Mouse (Mus musculus) myocyte (in vitro differentiated cells): ENCODE data around the gene Ifna5. TPM values are rescaled to one million over a fixed set of nuclear protein-coding genes. Genes with fewer than 3 reads are reported as not detected.

Experiments used
- H3K27me3 ChIP-seq: one replicate; pipeline ENCODE4 v1.6.1; 2011; ENCODE audit not compliant: control insufficient read depth, insufficient read depth, insufficient read length
- H3K36me3 ChIP-seq: one replicate; pipeline ENCODE4 v1.6.1; 2011; ENCODE audit not compliant: control insufficient read depth, insufficient read depth
- H3K4me2 ChIP-seq: one replicate; pipeline ENCODE4 v1.6.1; 2011; ENCODE audit warnings: low read depth, control low read depth
- H3K4me3 ChIP-seq: one replicate; pipeline ENCODE4 v1.5.1; 2011; ENCODE audit warnings: mild to moderate bottlenecking, control low read depth, moderate library complexity
- H3K79me2 ChIP-seq: one replicate; pipeline ENCODE4 v1.6.1; 2011; ENCODE audit not compliant: control insufficient read depth, insufficient read depth
- H3ac ChIP-seq: one replicate; pipeline ENCODE4 v1.6.1; 2011; ENCODE audit not compliant: control insufficient read depth, insufficient read length
- CEBPB ChIP-seq: IDR thresholded peaks from 2 replicates; pipeline ENCODE4 v1.6.1; 2011; ENCODE audit warnings: mild to moderate bottlenecking, moderate library complexity; ENCODE audit not compliant: poor library complexity, insufficient read depth, severe bottlenecking
- E2F4 ChIP-seq: IDR thresholded peaks from one replicate; pipeline ENCODE4 v1.6.1; 2011; ENCODE audit warnings: mild to moderate bottlenecking, control low read depth, moderate library complexity; ENCODE audit not compliant: insufficient read depth
- MAX ChIP-seq: IDR thresholded peaks from one replicate; pipeline ENCODE4 v1.6.1; 2011; ENCODE audit warnings: low read depth, mild to moderate bottlenecking, control low read depth
- MYOD1 ChIP-seq, 3 experiments: IDR thresholded peaks; one replicate each; pipeline ENCODE4 v1.6.1; 2011; ENCODE audit warnings: control low read depth in 2 of 3, low read depth in 2 of 3, mild to moderate bottlenecking in 2 of 3, moderate library complexity in 1 of 3; ENCODE audit not compliant: insufficient read length in 2 of 3, control insufficient read depth in 1 of 3
- MYOG ChIP-seq, 3 experiments: IDR thresholded peaks; one replicate each; pipeline ENCODE4 v1.6.1; 2011; ENCODE audit warnings: control low read depth in 2 of 3, low read depth in 2 of 3, mild to moderate bottlenecking in 2 of 3; ENCODE audit not compliant: insufficient read length in 2 of 3, control insufficient read depth in 1 of 3, insufficient read depth in 1 of 3
- POLR2A ChIP-seq: IDR thresholded peaks from one replicate; pipeline ENCODE4 v1.6.1; 2011; ENCODE audit warnings: low read depth, mild to moderate bottlenecking, control low read depth, moderate library complexity; ENCODE audit not compliant: insufficient read length
- POLR2AphosphoS2 ChIP-seq: IDR thresholded peaks from one replicate; pipeline ENCODE4 v1.6.1; 2011; ENCODE audit warnings: low read depth, control low read depth; ENCODE audit not compliant: insufficient read length
- REST ChIP-seq: IDR thresholded peaks from one replicate; pipeline ENCODE4 v1.6.1; 2011; ENCODE audit warnings: mild to moderate bottlenecking, control low read depth, moderate library complexity; ENCODE audit not compliant: insufficient read depth, insufficient read length
- SRF ChIP-seq: IDR thresholded peaks from one replicate; pipeline ENCODE4 v1.6.1; 2011; ENCODE audit warnings: low read depth; ENCODE audit not compliant: control insufficient read depth, insufficient read length
- TCF12 ChIP-seq: IDR thresholded peaks from one replicate; pipeline ENCODE4 v1.6.1; 2011; ENCODE audit warnings: mild to moderate bottlenecking, control low read depth; ENCODE audit not compliant: poor library complexity, insufficient read depth, severe bottlenecking
- TCF3 ChIP-seq: IDR thresholded peaks from one replicate; pipeline ENCODE4 v1.6.1; 2011; ENCODE audit warnings: low read depth, control low read depth; ENCODE audit not compliant: insufficient read length
- USF1 ChIP-seq: IDR thresholded peaks from one replicate; pipeline ENCODE4 v1.6.1; 2011; ENCODE audit warnings: low read depth, mild to moderate bottlenecking, control low read depth, moderate library complexity
- polyA plus RNA-seq: library from polyadenylated mRNA; unstranded; fragments of >200 nt; fragmentation: generic; extraction: Trizol; gene quantifications from one replicate; pipeline ENCODE4 v1.2.1, GENCODE M21; 2012; ENCODE audit warnings: missing spikeins

Gene Ifna5
- polyA plus RNA-seq, 1 experiment = not detected

DNA sequence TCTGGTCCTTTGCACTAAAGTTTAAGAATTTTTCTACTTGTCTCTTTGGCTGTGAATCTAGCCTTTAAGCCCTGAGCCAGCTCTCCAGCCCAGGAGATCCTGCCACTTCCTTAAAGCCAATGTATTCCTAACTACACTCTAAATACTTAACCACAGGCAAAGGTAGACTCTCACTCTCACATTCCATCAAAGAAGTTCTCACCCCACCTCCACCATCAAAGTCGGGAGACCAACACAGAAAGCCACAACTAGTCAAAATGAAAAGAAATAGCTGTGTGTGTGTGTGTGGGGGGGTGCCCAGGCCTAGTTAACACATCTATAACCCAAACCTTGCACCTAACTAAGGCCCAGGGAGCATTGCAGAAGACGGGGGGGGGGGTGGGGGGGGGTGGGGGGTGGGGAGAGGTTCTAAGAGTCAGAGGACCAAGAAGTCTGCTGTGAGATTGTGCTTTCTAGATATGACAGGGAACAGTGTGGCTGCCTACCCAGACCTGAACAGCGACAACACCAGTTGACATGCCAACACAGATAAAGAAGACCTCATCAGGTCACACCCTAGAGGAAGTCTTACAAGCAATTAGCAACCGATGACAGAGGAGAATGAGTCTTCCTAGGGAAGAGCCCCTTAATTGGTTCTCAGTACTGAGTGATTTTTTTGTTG is 40.2 kb downstream of the Ifna5 start:
- TF ChIP-seq TCF3 (no peak), MYOD1 (IDR thresholded peaks at IDR 0.05; ENCODE audit: control insufficient read depth in 1 of 3, insufficient read length in 2 of 3, low read depth in 2 of 3) (no peak), USF1 (no peak), MYOG (IDR thresholded peaks at IDR 0.05; ENCODE audit: control insufficient read depth in 1 of 3, insufficient read depth in 1 of 3, insufficient read length in 2 of 3, low read depth in 2 of 3) (no peak), POLR2A (no peak), SRF (no peak), E2F4 (no peak), MAX (no peak), REST (no peak), CEBPB (no peak), TCF12 (no peak), POLR2AphosphoS2 (no peak)
- H3K4me2 ChIP-seq = no peak overlapping the region
- no peaks in the 10 kb centered on the region for H3K79me2 ChIP-seq
- no peaks in the 10 kb centered on the region for H3K36me3 ChIP-seq
- H3ac ChIP-seq = no peak overlapping the region
- no peak overlapping the region for H3K4me3 ChIP-seq
- H3K27me3 ChIP-seq = no peaks in the 10 kb centered on the region

DNA sequence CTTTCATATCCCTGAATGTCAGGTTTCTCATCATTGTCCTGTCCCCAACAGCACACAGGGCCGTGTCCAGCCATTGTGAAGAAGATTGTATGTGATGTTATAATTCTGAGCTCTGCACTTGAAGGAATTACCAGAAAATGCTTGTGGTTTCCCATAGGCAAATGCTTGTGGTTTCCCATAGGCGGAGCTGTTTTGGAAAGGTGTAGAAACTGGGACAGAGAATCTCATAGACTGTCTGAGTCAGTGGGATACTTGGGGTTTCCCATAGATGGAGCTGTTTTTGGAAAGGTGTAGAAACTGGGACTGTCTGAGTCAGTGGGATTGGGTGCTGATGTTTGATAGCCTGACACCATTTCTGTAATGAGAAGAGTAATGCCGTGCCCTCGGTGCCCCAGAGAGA is 41.2 kb downstream of the Ifna5 start:
- TF ChIP-seq USF1 (no peak), TCF3 (no peak), E2F4 (no peak), POLR2AphosphoS2 (no peak), TCF12 (no peak), REST (no peak), MYOD1 (IDR thresholded peaks at IDR 0.05; ENCODE audit: control insufficient read depth in 1 of 3, insufficient read length in 2 of 3, low read depth in 2 of 3) (no peak), CEBPB (no peak), MAX (no peak), SRF (no peak), POLR2A (no peak), MYOG (IDR thresholded peaks at IDR 0.05; ENCODE audit: control insufficient read depth in 1 of 3, insufficient read depth in 1 of 3, insufficient read length in 2 of 3, low read depth in 2 of 3) (no peak)
- Histone ChIP-seq H3K4me2 (peak overlapping the region; percentile 52), H3K27me3 (no peaks in the 10 kb centered on the region), H3K4me3 (no peak overlapping the region), H3ac (no peak overlapping the region), H3K36me3 (no peaks in the 10 kb centered on the region), H3K79me2 (no peaks in the 10 kb centered on the region)

DNA sequence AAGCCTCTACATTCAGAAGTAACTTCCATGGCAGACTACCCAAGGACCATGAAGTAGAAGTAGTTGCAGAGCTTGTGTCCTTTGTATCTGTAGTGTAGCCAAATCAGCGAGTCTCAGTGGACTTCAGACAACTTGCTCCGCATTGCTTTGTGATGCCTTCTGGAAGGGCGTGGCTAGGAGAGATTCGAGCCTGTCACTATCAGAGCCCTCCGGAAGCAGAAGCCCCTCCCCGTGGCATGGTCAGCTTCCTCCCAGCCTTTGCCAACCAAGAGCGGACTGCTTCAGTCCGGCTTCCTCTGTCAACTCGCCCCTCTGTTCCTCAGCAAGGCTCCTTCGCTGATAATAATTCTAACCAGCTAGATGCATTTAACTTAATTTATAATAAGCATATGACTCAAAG is 42.9 kb downstream of the Ifna5 start:
- no peak overlapping the region for H3K4me3 ChIP-seq
- no peaks in the 10 kb centered on the region for H3K27me3 ChIP-seq
- TF ChIP-seq MYOG (IDR thresholded peaks at IDR 0.05; ENCODE audit: control insufficient read depth in 1 of 3, insufficient read depth in 1 of 3, insufficient read length in 2 of 3, low read depth in 2 of 3) = no peak
- no peak for TF ChIP-seq POLR2A
- TF ChIP-seq MYOD1 (IDR thresholded peaks at IDR 0.05; ENCODE audit: control insufficient read depth in 1 of 3, insufficient read length in 2 of 3, low read depth in 2 of 3) = no peak
- no peak for TF ChIP-seq REST
- TF ChIP-seq SRF = no peak
- no peak for TF ChIP-seq TCF3
- no peak for TF ChIP-seq POLR2AphosphoS2
- no peak for TF ChIP-seq CEBPB
- TF ChIP-seq TCF12 = no peak
- H3K36me3 ChIP-seq = no peaks in the 10 kb centered on the region
- H3ac ChIP-seq = no peak overlapping the region
- no peaks in the 10 kb centered on the region for H3K79me2 ChIP-seq
- H3K4me2 ChIP-seq = no peak overlapping the region

DNA sequence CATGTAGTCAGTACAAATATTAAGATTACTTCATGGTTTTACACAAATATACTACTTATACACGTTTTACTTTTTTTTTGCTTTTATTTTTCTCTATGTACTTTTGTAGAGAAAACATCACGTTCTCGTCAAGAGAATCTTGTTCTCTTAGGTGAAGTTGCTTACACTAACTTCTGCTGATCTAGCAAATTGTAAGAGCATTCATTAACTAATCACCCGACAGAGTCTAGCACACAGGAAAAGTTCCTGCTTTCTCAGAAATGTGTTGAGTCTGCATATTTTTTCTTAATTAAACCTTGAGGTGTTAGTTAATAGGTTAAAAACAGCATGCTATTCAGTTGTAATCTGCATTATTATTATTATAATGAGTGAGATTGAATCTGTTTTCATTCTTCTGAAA is 43.4 kb downstream of the Ifna5 start:
- no peaks in the 10 kb centered on the region for H3K36me3 ChIP-seq
- H3K4me3 ChIP-seq = no peak overlapping the region
- H3K4me2 ChIP-seq = no peak overlapping the region
- no peak for TF ChIP-seq USF1
- no peak for TF ChIP-seq TCF3
- TF ChIP-seq MYOD1 (IDR thresholded peaks at IDR 0.05; ENCODE audit: control insufficient read depth in 1 of 3, insufficient read length in 2 of 3, low read depth in 2 of 3) = no peak
- no peak for TF ChIP-seq MYOG (IDR thresholded peaks at IDR 0.05; ENCODE audit: control insufficient read depth in 1 of 3, insufficient read depth in 1 of 3, insufficient read length in 2 of 3, low read depth in 2 of 3)
- no peak for TF ChIP-seq MAX
- TF ChIP-seq SRF = no peak
- TF ChIP-seq POLR2A = no peak
- no peak for TF ChIP-seq TCF12
- no peak for TF ChIP-seq POLR2AphosphoS2
- TF ChIP-seq E2F4 = no peak
- no peak overlapping the region for H3ac ChIP-seq
- no peaks in the 10 kb centered on the region for H3K79me2 ChIP-seq
- no peaks in the 10 kb centered on the region for H3K27me3 ChIP-seq

DNA sequence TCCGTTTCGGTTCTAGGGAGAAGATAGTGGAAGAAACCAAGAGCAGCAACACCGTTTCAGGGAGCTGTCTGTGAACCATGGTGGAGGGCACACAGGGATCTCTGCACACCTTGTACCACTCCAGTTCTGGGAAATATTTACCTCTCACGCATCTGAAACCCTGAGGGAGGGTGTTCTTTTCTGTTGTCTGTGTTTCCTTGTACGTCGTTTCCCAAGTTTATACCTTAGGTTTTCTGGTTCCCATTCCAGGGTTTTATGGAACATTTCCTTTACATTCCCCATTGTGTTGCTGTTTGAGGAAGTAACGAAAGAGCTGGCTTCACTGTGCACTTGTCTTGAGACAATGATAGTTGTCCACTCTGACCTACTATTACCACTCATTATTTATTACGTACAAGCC is 44.8 kb downstream of the Ifna5 start, which contains the start of gene Ifne:
Ifne (minus strand) TSS at position 101 of the 400 bp plus-strand sequence.
- no peak within 1 kb of the TSS for H3ac ChIP-seq
- H3K4me3 ChIP-seq = no peak within 1 kb of the TSS
- TF ChIP-seq E2F4 (no peak), SRF (no peak), USF1 (no peak)
- H3K27me3 ChIP-seq = no peaks in the 10 kb centered on the region
- no peaks in the 10 kb centered on the region for H3K79me2 ChIP-seq
- H3K4me2 ChIP-seq = no peak within 1 kb of the TSS
- no peaks in the 10 kb centered on the region for H3K36me3 ChIP-seq

Other genes with a start within 250 kb of the Ifna5 start
- not detected for gene Ifna9, start 243.1 kb upstream of the Ifna5 start, polyA plus RNA-seq
- gene Ifna12, start 232.1 kb upstream of the Ifna5 start, polyA plus RNA-seq = not detected
- gene C87499, start 201.1 kb upstream of the Ifna5 start, polyA plus RNA-seq = not detected
- not detected for gene Ifna13, start 191.1 kb upstream of the Ifna5 start, polyA plus RNA-seq
- not detected for gene Ifna16, start 158.6 kb upstream of the Ifna5 start, polyA plus RNA-seq
- gene Ifna2, start 151.6 kb upstream of the Ifna5 start, polyA plus RNA-seq = not detected
- gene Ifnab, start 144.2 kb upstream of the Ifna5 start, polyA plus RNA-seq = not detected
- gene Gm26566, start 113.7 kb upstream of the Ifna5 start, polyA plus RNA-seq = 2.0 TPM
- 12.0 TPM for gene Klhl9, start 113.1 kb upstream of the Ifna5 start, polyA plus RNA-seq
- not detected for gene Gm13271, start 80.7 kb upstream of the Ifna5 start, polyA plus RNA-seq
- gene Gm13283, start 75.4 kb upstream of the Ifna5 start, polyA plus RNA-seq = not detected
- 1.0 TPM for gene Gm13290, start 61.7 kb upstream of the Ifna5 start, polyA plus RNA-seq
- gene Gm13289, start 58.6 kb upstream of the Ifna5 start, polyA plus RNA-seq = not detected
- gene Gm13272, start 55.7 kb upstream of the Ifna5 start, polyA plus RNA-seq = 0.19 TPM
- gene Ifnz, start 53.4 kb upstream of the Ifna5 start, polyA plus RNA-seq = not detected
- 0.73 TPM for gene Gm13276, start 49.8 kb upstream of the Ifna5 start, polyA plus RNA-seq
- gene Gm13277, start 46.9 kb upstream of the Ifna5 start, polyA plus RNA-seq = not detected
- gene Gm13278, start 44.0 kb upstream of the Ifna5 start, polyA plus RNA-seq = not detected
- gene Gm13275, start 41.0 kb upstream of the Ifna5 start, polyA plus RNA-seq = 0.35 TPM
- gene Gm13279, start 38.1 kb upstream of the Ifna5 start, polyA plus RNA-seq = not detected
- gene Gm13285, start 35.9 kb upstream of the Ifna5 start, polyA plus RNA-seq = not detected
- 0.35 TPM for gene Gm13287, start 32.3 kb upstream of the Ifna5 start, polyA plus RNA-seq
- 0.14 TPM for gene Gm13288, start 30.0 kb upstream of the Ifna5 start, polyA plus RNA-seq
- not detected for gene Ifna7, start 19.3 kb upstream of the Ifna5 start, polyA plus RNA-seq
- gene Ifna11, start 15.6 kb upstream of the Ifna5 start, polyA plus RNA-seq = not detected
- not detected for gene Ifna6, start 8.1 kb upstream of the Ifna5 start, polyA plus RNA-seq
- gene Ifna4, start 6.3 kb downstream of the Ifna5 start, polyA plus RNA-seq = not detected
- not detected for gene Ifna1, start 14.6 kb downstream of the Ifna5 start, polyA plus RNA-seq
- gene Ifne, start 44.7 kb downstream of the Ifna5 start, polyA plus RNA-seq = not detected